Mouse (Mus musculus): ENCODE data around the gene Dnajc1. TPM values are rescaled to one million over a fixed set of nuclear protein-coding genes. Genes with fewer than 3 reads are reported as not detected.

The Dnajc1 gene
- polyA plus RNA-seq, 1 experiment from 2014 or later: 49.6 TPM

DNA sequence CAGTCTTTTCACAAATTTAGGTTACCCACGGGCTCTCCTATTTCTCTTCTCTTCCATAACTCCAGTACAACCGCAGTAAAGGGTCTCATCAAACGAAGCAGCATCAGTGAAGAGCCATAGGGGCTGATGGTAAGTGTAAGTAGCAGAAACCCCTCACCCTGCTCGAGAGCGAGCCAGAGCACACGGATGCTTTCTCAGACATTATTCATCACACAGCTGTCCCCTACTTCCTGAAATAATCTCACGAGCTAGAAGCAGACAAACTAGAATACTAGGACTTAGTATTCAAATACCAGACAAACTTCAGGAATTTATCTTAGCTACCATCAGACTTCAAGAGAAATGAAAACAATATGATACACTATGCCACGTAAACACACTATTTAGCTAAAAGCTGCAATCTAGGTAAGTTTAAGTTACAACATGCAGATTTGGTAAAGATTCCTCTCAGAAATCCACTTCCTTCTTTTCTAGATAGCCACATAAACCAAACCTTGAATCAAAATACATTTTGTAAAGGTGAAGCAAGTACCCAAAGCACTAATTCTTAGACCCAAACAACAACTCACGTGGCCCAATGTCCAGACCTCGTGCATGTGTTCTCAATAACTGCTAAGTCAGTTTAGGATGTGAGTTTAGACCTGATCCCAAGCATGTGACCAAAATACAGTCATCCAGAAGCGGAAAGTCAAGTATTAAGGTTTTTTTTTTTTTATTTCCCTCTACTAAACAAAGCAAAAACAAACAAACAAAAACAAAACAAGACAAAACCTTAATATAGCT lies 20.0 kb downstream of the Dnajc1 start:
- H3K4me2 ChIP-seq (replicated peaks; ENCODE audit: low read depth, low read length): no peak overlapping the region
- peaks cover 8% of the 10 kb centered on the region; the same call in 1 of the 2 replicates for H3K4me1 ChIP-seq (ENCODE audit: control insufficient read depth, insufficient read depth, low read length)
- H3K27ac ChIP-seq (ENCODE audit: low read length): no peak overlapping the region
- H3K9me3 ChIP-seq (ENCODE audit: control insufficient read depth, low read depth, low read length): no peaks in the 10 kb centered on the region
- no peaks in the 10 kb centered on the region for H3K36me3 ChIP-seq (ENCODE audit: control insufficient read depth, insufficient read depth, low read length)
- no peaks in the 10 kb centered on the region for H3K27me3 ChIP-seq (ENCODE audit: control insufficient read depth, insufficient read depth, low read length)
- no peak overlapping the region for H3K4me3 ChIP-seq (ENCODE audit: low read depth, low read length)
- WGBS: 34% methylated on average over 11 of the region's 11 CpGs
- no peak for ATAC-seq (ENCODE audit: insufficient number of reproducible peaks, insufficient read depth, low FRiP score, low read depth)
- no peak overlapping the region for H3K9ac ChIP-seq (replicated peaks; ENCODE audit: low read depth, low read length)

DNA sequence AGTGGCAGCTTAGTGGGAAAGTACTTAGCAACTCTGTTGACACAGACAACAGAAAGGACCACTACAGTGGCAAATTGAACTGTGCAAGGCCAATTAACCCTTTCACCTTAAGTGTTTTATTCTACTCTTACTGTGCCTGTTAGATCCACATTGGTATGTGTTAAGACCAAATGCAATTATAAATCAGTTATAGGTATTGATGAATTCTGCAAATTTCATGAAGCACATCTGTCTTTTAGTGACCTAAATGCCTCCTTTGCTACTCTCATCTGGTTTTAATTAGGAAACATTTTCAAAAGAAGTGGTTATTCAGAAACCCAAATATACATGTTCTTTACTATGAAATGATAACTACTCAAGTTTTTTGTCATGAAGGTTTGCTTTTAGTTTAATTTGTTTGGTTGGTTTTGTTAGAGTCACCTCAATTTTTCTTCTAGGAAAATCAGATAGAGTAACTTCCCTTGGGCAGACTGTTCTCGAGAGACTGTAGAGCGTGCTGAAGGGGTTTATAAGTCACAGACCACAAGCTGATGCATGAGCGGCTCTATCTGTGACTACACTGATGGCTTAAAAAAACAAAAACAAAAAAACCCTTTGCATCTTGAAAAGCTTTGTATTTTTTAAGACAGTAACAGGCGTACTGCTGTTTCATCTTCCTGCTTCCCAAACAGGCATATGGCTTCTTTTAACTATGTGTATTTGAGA lies 21.7 kb downstream of the Dnajc1 start:
- Histone ChIP-seq H3K9ac (replicated peaks; ENCODE audit: low read depth, low read length) (no peak overlapping the region), H3K4me1 (ENCODE audit: control insufficient read depth, insufficient read depth, low read length) (peaks cover 8% of the 10 kb centered on the region; the same call in 1 of the 2 replicates), H3K4me2 (replicated peaks; ENCODE audit: low read depth, low read length) (no peak overlapping the region), H3K27ac (ENCODE audit: low read length) (no peak overlapping the region), H3K36me3 (ENCODE audit: control insufficient read depth, insufficient read depth, low read length) (no peaks in the 10 kb centered on the region), H3K27me3 (ENCODE audit: control insufficient read depth, insufficient read depth, low read length) (no peaks in the 10 kb centered on the region), H3K4me3 (ENCODE audit: low read depth, low read length) (no peak overlapping the region), H3K9me3 (ENCODE audit: control insufficient read depth, low read depth, low read length) (no peaks in the 10 kb centered on the region)
- 78% methylated on average over 4 of the region's 4 CpGs for WGBS
- no peak for ATAC-seq (ENCODE audit: insufficient number of reproducible peaks, insufficient read depth, low FRiP score, low read depth)

DNA sequence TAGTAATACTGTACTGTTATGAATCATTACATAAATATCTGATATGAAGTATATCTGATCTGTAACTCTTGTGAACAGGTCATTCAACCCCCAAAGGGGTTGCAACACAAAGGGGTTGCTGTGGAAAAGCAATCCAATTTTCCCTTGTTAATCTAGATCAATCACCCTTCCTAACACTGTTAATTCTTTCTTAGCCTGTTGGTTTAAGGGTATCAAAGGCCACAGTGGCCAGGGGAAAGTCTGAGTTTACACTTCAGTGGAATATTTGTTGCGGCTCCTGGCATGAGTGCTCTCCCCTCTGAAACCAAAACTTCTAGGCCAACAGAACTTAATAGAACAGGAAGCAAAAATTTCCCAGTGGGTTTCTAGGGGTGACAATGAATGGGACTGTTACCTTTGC lies 28.2 kb downstream of the Dnajc1 start:
- Histone ChIP-seq H3K9me3 (ENCODE audit: control insufficient read depth, low read depth, low read length) (peaks cover 3% of the 10 kb centered on the region; the same call in 1 of the 2 replicates), H3K4me3 (ENCODE audit: low read depth, low read length) (no peak overlapping the region), H3K27me3 (ENCODE audit: control insufficient read depth, insufficient read depth, low read length) (no peaks in the 10 kb centered on the region), H3K4me1 (ENCODE audit: control insufficient read depth, insufficient read depth, low read length) (no peaks in the 10 kb centered on the region), H3K27ac (ENCODE audit: low read length) (no peak overlapping the region), H3K9ac (replicated peaks; ENCODE audit: low read depth, low read length) (no peak overlapping the region), H3K4me2 (replicated peaks; ENCODE audit: low read depth, low read length) (no peak overlapping the region), H3K36me3 (ENCODE audit: control insufficient read depth, insufficient read depth, low read length) (no peaks in the 10 kb centered on the region)
- ATAC-seq (ENCODE audit: insufficient number of reproducible peaks, insufficient read depth, low FRiP score, low read depth): no peak
- 71% methylated on average over 1 of the region's 1 CpGs for WGBS

DNA sequence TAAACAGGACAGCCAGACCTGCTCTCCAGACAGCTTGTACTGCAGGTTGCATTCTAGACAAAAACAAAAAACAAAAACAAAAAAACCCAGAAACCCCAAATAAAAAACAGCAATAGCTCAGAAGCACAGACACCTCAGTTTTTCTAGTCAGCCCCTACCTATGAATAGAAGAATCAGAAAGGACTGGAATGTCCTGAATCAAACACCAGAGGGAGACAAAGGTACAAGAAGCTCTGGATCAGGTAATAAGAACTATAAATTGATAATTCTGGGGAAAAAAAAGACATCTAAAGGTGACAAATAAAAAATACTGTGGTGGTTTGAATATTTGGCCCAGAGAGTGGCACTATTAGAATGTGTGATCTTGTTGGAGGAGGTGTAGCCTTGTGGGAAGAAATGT lies 37.3 kb downstream of the Dnajc1 start:
- Histone ChIP-seq H3K36me3 (ENCODE audit: control insufficient read depth, insufficient read depth, low read length) (no peaks in the 10 kb centered on the region; the same call in 1 of the 2 replicates), H3K9me3 (ENCODE audit: control insufficient read depth, low read depth, low read length) (peaks cover 8% of the 10 kb centered on the region; the same call in 1 of the 2 replicates)
- no peak for ATAC-seq (ENCODE audit: insufficient number of reproducible peaks, insufficient read depth, low FRiP score, low read depth)

DNA sequence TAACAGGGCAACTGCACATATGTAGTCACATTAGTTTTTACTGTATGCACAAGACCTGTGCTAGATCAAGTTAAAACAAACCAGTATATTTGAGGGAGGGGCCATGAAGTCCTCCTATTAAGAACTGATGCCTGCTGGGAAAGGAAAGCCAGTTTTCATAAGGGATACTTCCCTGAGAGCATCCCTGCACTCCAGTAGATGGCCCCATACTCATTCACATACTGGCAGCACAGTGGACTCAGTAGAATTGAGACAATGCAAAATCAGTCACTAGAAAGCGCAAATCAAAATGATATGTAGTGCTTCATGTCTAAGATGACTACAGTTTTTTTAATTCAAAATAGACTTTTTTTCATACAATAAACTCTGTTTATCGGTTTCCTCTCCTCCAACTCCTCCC lies 40.0 kb downstream of the Dnajc1 start:
- H3K27ac ChIP-seq (ENCODE audit: low read length): no peak overlapping the region
- H3K27me3 ChIP-seq (ENCODE audit: control insufficient read depth, insufficient read depth, low read length): no peaks in the 10 kb centered on the region
- H3K9ac ChIP-seq (replicated peaks; ENCODE audit: low read depth, low read length): no peak overlapping the region
- whole genome bisulfite sequencing: 95% methylated on average over 2 of the region's 2 CpGs
- H3K9me3 ChIP-seq (ENCODE audit: control insufficient read depth, low read depth, low read length): peaks cover 8% of the 10 kb centered on the region; the same call in 1 of the 2 replicates
- no peak overlapping the region for H3K4me3 ChIP-seq (ENCODE audit: low read depth, low read length)
- no peaks in the 10 kb centered on the region for H3K4me1 ChIP-seq (ENCODE audit: control insufficient read depth, insufficient read depth, low read length)
- H3K36me3 ChIP-seq (ENCODE audit: control insufficient read depth, insufficient read depth, low read length): no peaks in the 10 kb centered on the region; the same call in 1 of the 2 replicates
- H3K4me2 ChIP-seq (replicated peaks; ENCODE audit: low read depth, low read length): no peak overlapping the region
- no peak for ATAC-seq (ENCODE audit: insufficient number of reproducible peaks, insufficient read depth, low FRiP score, low read depth)

More for the DNA sequence above, 37.3 kb downstream of the Dnajc1 start:
- Histone ChIP-seq H3K27ac (ENCODE audit: low read length) (no peak overlapping the region), H3K4me1 (ENCODE audit: control insufficient read depth, insufficient read depth, low read length) (no peaks in the 10 kb centered on the region), H3K4me3 (ENCODE audit: low read depth, low read length) (no peak overlapping the region), H3K9ac (replicated peaks; ENCODE audit: low read depth, low read length) (no peak overlapping the region), H3K4me2 (replicated peaks; ENCODE audit: low read depth, low read length) (no peak overlapping the region), H3K27me3 (ENCODE audit: control insufficient read depth, insufficient read depth, low read length) (no peaks in the 10 kb centered on the region)

DNA sequence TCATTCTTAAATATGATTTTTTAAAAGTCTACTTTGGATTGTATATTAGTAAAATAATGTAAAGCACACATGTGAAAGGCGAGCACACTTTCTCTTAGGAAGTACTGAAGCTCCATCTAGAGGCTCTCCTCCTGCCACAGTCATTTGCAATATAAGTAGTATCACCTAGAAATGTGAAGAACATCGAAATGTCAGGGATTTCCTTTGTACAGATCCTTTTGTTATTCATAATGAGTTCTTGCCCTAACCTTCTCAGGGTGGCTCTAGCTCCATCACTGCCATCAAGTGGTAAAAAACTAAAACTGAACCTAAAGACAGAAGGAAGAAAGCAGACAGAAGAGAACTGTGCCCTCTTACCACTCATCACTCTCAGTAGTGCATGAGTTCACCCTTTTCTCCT lies 49.2 kb downstream of the Dnajc1 start:
- no peak overlapping the region for H3K9ac ChIP-seq (replicated peaks; ENCODE audit: low read depth, low read length)
- ATAC-seq (ENCODE audit: insufficient number of reproducible peaks, insufficient read depth, low FRiP score, low read depth): no peak
- 66% methylated on average over 2 of the region's 2 CpGs for WGBS

DNA sequence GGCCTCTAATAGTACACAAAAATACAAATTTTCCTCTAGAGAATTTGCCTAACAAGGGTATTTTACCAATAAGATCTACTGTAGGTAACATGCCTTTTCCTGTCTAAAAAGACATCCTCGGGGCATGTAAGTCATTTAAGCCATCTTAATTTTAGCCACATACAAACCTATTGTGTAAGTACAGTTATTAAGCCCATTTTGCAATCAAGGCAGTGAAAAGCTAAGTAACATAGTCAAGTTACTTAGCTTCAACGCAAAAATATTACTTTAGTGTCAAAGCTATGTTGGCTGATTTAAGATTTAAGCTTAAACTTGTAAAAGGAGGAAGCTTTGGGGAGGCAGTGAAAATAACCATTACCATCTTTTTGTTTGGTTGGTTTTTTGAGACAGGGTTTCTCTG lies 74.0 kb downstream of the Dnajc1 start:
- no peak overlapping the region for H3K4me3 ChIP-seq (ENCODE audit: low read depth, low read length)
- H3K4me1 ChIP-seq (ENCODE audit: control insufficient read depth, insufficient read depth, low read length): no peaks in the 10 kb centered on the region
- H3K27me3 ChIP-seq (ENCODE audit: control insufficient read depth, insufficient read depth, low read length): no peaks in the 10 kb centered on the region
- H3K9ac ChIP-seq (replicated peaks; ENCODE audit: low read depth, low read length): no peak overlapping the region
- no peak overlapping the region for H3K4me2 ChIP-seq (replicated peaks; ENCODE audit: low read depth, low read length)
- no peak for ATAC-seq (ENCODE audit: insufficient number of reproducible peaks, insufficient read depth, low FRiP score, low read depth)
- H3K36me3 ChIP-seq (ENCODE audit: control insufficient read depth, insufficient read depth, low read length): no peaks in the 10 kb centered on the region
- no peak overlapping the region for H3K27ac ChIP-seq (ENCODE audit: low read length)
- WGBS: 87% methylated on average over 2 of the region's 2 CpGs
- H3K9me3 ChIP-seq (ENCODE audit: control insufficient read depth, low read depth, low read length): peaks cover 6% of the 10 kb centered on the region; the same call in 1 of the 2 replicates

More for the DNA sequence above, 49.2 kb downstream of the Dnajc1 start:
- Histone ChIP-seq H3K4me3 (ENCODE audit: low read depth, low read length) (no peak overlapping the region), H3K4me1 (ENCODE audit: control insufficient read depth, insufficient read depth, low read length) (no peaks in the 10 kb centered on the region), H3K36me3 (ENCODE audit: control insufficient read depth, insufficient read depth, low read length) (no peaks in the 10 kb centered on the region), H3K9me3 (ENCODE audit: control insufficient read depth, low read depth, low read length) (no peaks in the 10 kb centered on the region), H3K27ac (ENCODE audit: low read length) (no peak overlapping the region), H3K27me3 (ENCODE audit: control insufficient read depth, insufficient read depth, low read length) (no peaks in the 10 kb centered on the region), H3K4me2 (replicated peaks; ENCODE audit: low read depth, low read length) (no peak overlapping the region)

DNA sequence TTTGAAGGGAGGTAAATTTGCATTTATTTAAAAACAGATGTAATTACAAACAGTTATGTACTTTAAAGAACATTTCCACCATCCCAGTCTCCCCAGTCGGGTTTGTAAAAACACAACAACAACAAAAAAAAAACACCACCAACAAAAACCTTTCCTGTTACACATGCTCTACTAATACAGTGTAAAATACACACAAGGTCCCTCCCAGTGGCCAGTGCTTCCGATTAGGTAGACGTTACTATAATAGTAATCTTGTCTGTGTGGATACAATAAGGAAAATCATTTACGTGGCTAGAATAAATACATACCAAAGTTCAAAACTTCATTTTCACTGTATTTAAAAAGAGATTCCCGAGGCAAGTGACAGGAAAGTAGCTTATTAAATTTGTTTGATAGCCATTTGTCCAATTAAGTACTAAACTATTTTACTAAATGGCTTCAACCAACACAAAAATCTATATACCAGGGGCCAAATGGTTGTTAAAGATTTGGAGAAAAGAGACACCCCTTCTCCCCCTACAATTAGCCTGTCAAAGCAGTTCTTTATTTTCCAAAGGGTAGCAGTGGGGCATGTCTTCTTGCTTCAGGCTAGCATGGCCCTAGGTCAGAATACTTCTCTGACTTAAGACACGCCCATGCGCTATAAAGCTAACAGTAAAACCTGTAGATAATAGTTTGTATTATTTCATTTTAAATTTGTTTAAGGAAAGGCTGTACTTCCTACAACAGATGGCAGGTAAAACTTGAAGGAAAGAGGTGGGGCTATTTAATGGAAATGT lies 74.9 kb downstream of the Dnajc1 start:
- Histone ChIP-seq H3K27ac (ENCODE audit: low read length) (no peak overlapping the region), H3K9me3 (ENCODE audit: control insufficient read depth, low read depth, low read length) (peaks cover 6% of the 10 kb centered on the region; the same call in 1 of the 2 replicates), H3K4me1 (ENCODE audit: control insufficient read depth, insufficient read depth, low read length) (no peaks in the 10 kb centered on the region), H3K27me3 (ENCODE audit: control insufficient read depth, insufficient read depth, low read length) (no peaks in the 10 kb centered on the region), H3K4me2 (replicated peaks; ENCODE audit: low read depth, low read length) (no peak overlapping the region), H3K4me3 (ENCODE audit: low read depth, low read length) (no peak overlapping the region), H3K36me3 (ENCODE audit: control insufficient read depth, insufficient read depth, low read length) (no peaks in the 10 kb centered on the region), H3K9ac (replicated peaks; ENCODE audit: low read depth, low read length) (no peak overlapping the region)
- no peak for ATAC-seq (ENCODE audit: insufficient number of reproducible peaks, insufficient read depth, low FRiP score, low read depth)
- WGBS: 79% methylated on average over 7 of the region's 7 CpGs

All from stomach, embryonic 14.5 days (tissue).